Mouse (Mus musculus) hindbrain, embryonic 13.5 days (tissue): ENCODE results near the gene Kctd8. TPM values are rescaled to one million over a fixed set of nuclear protein-coding genes. Genes with fewer than 3 reads are reported as not detected.
"Not testable (repeated sequence)": the region's sequence is repeated elsewhere in the genome, so short reads cannot be mapped to it uniquely, and the experiment has no call there.

Experiments used
- ATAC-seq: fragments of 200-750 bp; cut with Nextera tagmentation; 2 replicates; pipeline ENCODE4 v1.8.0; 2017; ENCODE audit warnings: moderate TSS enrichment; ENCODE audit not compliant: low FRiP score
- H3K27ac ChIP-seq: fragments of 300-500 bp; sonication (generic); 2 replicates; pipeline ENCODE4 v1.5.1; 2015; ENCODE audit warnings: inconsistent platforms, mild to moderate bottlenecking, moderate library complexity
- H3K27me3 ChIP-seq: fragments of 300-500 bp; sonication (generic); 2 replicates; pipeline ENCODE4 v1.6.1; 2015; ENCODE audit warnings: mild to moderate bottlenecking, inconsistent platforms
- H3K36me3 ChIP-seq: fragments of 300-500 bp; sonication (generic); 2 replicates; pipeline ENCODE4 v1.6.1; 2015; ENCODE audit warnings: mild to moderate bottlenecking, inconsistent platforms
- H3K4me1 ChIP-seq: fragments of 300-500 bp; sonication (generic); replicated peaks from 2 replicates; pipeline ENCODE4 v1.6.1; 2015; ENCODE audit warnings: inconsistent platforms
- H3K4me2 ChIP-seq: fragments of 300-500 bp; sonication (generic); 2 replicates; pipeline ENCODE4 v1.6.1; 2015; ENCODE audit warnings: inconsistent platforms, mild to moderate bottlenecking, moderate library complexity
- H3K4me3 ChIP-seq: fragments of 300-500 bp; sonication (generic); 2 replicates; pipeline ENCODE4 v1.5.1; 2015; ENCODE audit warnings: mild to moderate bottlenecking, inconsistent platforms
- H3K9ac ChIP-seq: fragments of 300-500 bp; sonication (generic); 2 replicates; pipeline ENCODE4 v1.6.1; 2015; ENCODE audit warnings: mild to moderate bottlenecking, inconsistent platforms
- H3K9me3 ChIP-seq: fragments of 300-500 bp; sonication (generic); 2 replicates; pipeline ENCODE4 v1.6.1; 2016; ENCODE audit warnings: inconsistent platforms
- WGBS: fragments of 180-500 bp; shearing (Covaris S2); methylation state at CpG from one replicate; pipeline ENCODE4 v1.1.7; 2015; 5-methylcytosine and 5-hydroxymethylcytosine counted together
- polyA plus RNA-seq: library from polyadenylated mRNA; unstranded; fragments of >200 nt; fragmentation: Nextera tagmentation; extraction: Ambion mirVana; gene quantifications from 2 replicates; pipeline ENCODE4 v1.2.1, GENCODE M21; 2015

Gene Kctd8
- polyA plus RNA-seq, 1 experiment from 2014 or later, result 13.4 TPM

DNA sequence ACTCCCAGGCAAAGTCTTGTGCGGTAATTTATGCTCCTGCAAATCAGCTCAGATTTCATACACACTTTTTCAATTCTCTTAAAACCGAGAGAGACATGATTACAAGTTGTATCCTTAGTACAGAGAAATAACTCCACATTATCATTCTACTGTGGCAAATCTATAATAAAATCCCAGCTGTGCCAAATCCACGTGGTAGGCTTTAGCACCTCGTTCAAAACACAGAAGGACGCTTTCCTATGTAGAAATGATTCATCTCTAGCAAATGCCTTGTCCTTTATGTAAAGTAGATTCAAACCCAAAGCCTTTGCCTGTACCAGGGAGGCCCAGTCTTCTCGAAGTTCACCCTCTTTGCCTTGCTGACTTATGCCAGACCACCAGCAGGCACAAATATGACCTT is 57.1 kb downstream of the Kctd8 start:
- no peak overlapping the region for H3K4me3 ChIP-seq
- 87% methylated on average over 6 of the region's 6 CpGs for WGBS
- no peaks in the 10 kb centered on the region for H3K9me3 ChIP-seq
- H3K4me2 ChIP-seq, result no peak overlapping the region
- ATAC-seq, result no peak
- no peaks in the 10 kb centered on the region for H3K27me3 ChIP-seq
- no peak overlapping the region for H3K9ac ChIP-seq
- H3K27ac ChIP-seq, result no peak overlapping the region
- H3K36me3 ChIP-seq, result no peaks in the 10 kb centered on the region
- H3K4me1 ChIP-seq, result no peaks in the 10 kb centered on the region

DNA sequence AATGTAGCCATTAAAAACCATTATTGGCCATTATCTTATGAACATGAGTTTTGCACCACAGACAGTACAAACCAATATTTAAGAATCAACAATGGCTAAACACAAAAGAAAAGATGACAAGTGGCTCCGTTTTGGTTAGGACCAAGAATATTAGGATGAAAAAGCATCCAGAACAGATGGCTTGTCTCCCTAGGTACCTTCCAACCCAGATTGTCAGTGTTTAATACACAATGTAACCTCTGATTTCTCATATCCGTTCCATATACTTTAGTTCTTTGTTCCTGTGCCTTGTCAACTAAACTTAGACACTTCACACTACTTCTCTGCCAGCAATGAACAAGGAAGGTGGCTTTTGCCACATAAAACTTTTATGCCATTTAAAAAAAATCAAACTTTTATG is 89.1 kb downstream of the Kctd8 start:
- WGBS, result 90% methylated on average over 2 of the region's 2 CpGs
- ATAC-seq, result no peak
- Histone ChIP-seq H3K4me2 (no peak overlapping the region), H3K9ac (no peak overlapping the region), H3K4me1 (no peaks in the 10 kb centered on the region), H3K36me3 (no peaks in the 10 kb centered on the region), H3K4me3 (no peak overlapping the region), H3K27ac (no peak overlapping the region), H3K27me3 (no peaks in the 10 kb centered on the region), H3K9me3 (no peaks in the 10 kb centered on the region)

DNA sequence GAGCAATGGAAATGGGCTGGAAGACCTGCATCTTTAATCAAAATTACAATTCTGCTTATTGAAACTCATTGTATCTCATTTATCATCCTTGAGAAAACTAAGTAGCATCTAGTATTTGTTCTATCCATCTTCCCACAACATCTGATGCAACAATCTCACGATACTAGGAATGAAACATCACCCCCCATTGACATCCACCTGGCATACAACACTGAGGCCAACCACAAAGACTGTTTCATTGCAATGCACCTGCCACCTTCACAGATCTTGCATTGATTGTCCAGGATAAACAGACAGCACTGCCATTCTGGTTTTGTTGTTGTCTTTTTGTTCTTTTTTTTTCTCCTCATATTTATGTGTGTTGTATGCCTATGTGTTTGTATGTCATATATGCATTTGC is 99.5 kb downstream of the Kctd8 start:
- Histone ChIP-seq H3K36me3 (no peaks in the 10 kb centered on the region), H3K4me1 (no peaks in the 10 kb centered on the region), H3K9me3 (no peaks in the 10 kb centered on the region), H3K4me3 (no peak overlapping the region), H3K27ac (no peak overlapping the region), H3K4me2 (no peak overlapping the region), H3K27me3 (no peaks in the 10 kb centered on the region), H3K9ac (no peak overlapping the region)
- WGBS, result 81% methylated on average over 1 of the region's 1 CpGs
- no peak for ATAC-seq

DNA sequence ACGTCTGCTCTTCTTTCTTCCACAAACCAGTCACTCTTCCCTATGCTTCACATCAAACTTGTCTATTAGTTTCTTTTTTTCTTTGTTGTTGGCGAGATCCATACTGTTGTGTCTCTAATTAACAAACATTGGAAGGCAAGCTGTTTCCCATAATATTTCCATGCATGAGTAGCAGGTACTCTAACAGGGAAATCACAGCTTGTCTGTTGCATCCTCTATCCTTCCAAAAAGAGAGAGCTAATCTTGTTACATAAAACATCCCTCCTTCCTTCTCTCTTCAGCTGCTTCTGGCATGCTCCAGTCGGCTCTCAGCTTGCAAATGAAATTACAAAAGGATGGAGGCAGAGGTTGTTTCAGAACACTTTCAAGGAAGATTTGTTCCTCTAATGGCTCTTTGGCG is 107.9 kb downstream of the Kctd8 start:
- no peaks in the 10 kb centered on the region for H3K4me1 ChIP-seq
- 61% methylated on average over 4 of the region's 4 CpGs for WGBS
- ATAC-seq, result no peak
- no peak overlapping the region for H3K9ac ChIP-seq
- H3K27ac ChIP-seq, result no peak overlapping the region
- H3K4me2 ChIP-seq, result no peak overlapping the region
- no peaks in the 10 kb centered on the region for H3K27me3 ChIP-seq
- H3K36me3 ChIP-seq, result no peaks in the 10 kb centered on the region
- no peak overlapping the region for H3K4me3 ChIP-seq
- no peaks in the 10 kb centered on the region for H3K9me3 ChIP-seq

DNA sequence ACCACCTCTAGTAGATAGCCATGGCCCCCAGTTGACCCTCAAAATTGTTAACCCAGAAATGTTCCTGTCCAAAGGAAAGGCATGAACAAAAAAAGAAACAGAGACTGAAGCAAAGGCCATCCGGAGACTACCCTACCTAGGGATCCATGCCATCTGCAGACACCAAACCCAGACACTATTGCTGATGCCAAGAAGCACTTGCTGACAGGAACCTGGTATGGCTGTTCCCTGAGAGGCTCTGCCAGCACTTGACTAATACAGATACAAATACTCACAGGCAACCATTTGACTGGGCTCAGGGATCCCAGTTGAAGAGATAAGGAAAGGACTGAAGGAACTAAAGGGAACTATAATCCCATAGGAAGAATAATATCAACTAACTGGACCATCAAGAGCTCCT is 109.8 kb downstream of the Kctd8 start:
- not testable (repeated sequence) for H3K27ac ChIP-seq, H3K4me3 ChIP-seq, ATAC-seq, H3K36me3 ChIP-seq, H3K9ac ChIP-seq, H3K4me2 ChIP-seq, H3K9me3 ChIP-seq, H3K27me3 ChIP-seq, H3K4me1 ChIP-seq
- WGBS, result 97% methylated on average over 1 of the region's 1 CpGs

DNA sequence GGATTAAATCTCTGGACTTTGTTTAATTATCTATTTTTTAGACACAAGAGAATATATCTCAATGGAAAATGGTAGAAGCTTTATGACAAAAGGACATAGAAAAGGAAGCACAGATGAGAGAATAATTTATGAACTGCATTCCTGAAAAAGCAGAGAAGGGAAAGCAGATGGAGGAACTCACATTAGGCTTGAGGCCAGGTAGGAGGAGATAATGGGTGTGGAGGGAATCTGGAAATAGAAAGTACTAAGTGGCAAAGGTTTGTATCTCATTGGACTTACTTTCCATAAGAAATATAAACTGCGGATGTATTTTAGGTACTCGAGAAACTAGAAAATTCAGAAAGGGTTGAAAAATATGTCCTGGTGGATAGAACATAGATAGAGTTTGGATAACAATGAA is 114.3 kb downstream of the Kctd8 start:
- no peaks in the 10 kb centered on the region for H3K4me1 ChIP-seq
- ATAC-seq, result no peak
- 92% methylated on average over 2 of the region's 2 CpGs for WGBS
- no peaks in the 10 kb centered on the region for H3K36me3 ChIP-seq
- H3K9me3 ChIP-seq, result no peaks in the 10 kb centered on the region
- H3K27ac ChIP-seq, result no peak overlapping the region
- H3K4me2 ChIP-seq, result no peak overlapping the region
- no peak overlapping the region for H3K9ac ChIP-seq
- H3K4me3 ChIP-seq, result no peak overlapping the region
- H3K27me3 ChIP-seq, result no peaks in the 10 kb centered on the region

DNA sequence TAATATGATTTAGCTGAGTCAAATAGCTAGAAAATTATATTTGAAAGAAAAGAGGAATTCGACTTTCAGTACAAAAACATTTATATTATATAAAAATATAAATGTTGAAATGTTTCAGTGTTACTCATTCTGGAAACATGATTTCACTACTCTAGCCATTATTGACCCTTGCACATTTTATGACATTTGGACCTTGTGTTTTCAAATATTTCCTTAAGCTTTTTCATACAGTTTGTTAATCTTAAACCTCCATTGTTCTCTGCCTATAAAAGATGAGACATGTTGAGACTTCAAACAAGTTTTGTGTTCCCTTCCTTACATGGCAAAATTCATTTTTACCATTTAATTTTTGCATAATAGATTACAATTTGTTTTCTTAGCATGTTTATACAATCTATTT is 118.9 kb downstream of the Kctd8 start:
- 80% methylated on average over 1 of the region's 1 CpGs for WGBS
- no peak for ATAC-seq
- H3K4me3 ChIP-seq, result no peak overlapping the region
- no peak overlapping the region for H3K27ac ChIP-seq
- no peak overlapping the region for H3K4me2 ChIP-seq
- H3K4me1 ChIP-seq, result no peaks in the 10 kb centered on the region
- no peaks in the 10 kb centered on the region for H3K9me3 ChIP-seq
- no peaks in the 10 kb centered on the region for H3K36me3 ChIP-seq
- H3K9ac ChIP-seq, result no peak overlapping the region
- H3K27me3 ChIP-seq, result no peaks in the 10 kb centered on the region

DNA sequence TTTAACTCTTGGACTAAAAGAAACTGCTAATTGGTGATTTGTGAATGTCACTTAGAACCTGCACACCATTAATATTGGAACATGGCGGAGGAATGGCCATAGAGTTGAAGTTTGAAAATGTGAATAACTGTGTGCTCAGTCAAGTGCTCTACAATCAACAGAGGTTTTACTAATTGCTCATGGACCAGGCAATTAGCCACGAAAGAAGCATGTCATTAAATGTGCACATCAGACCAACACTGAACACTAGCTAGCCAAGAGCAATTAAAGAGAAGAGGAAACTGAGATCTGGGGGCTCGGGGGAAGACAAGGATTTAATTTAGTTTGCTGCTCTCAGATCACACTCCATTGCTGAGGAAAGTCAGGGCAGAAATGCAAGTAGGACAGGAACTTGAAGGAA is 126.3 kb downstream of the Kctd8 start:
- Histone ChIP-seq H3K4me1 (no peaks in the 10 kb centered on the region), H3K36me3 (no peaks in the 10 kb centered on the region), H3K4me2 (no peak overlapping the region), H3K4me3 (no peak overlapping the region), H3K27me3 (no peaks in the 10 kb centered on the region), H3K27ac (no peak overlapping the region), H3K9ac (no peak overlapping the region), H3K9me3 (no peaks in the 10 kb centered on the region)
- no peak for ATAC-seq
- 69% methylated on average over 3 of the region's 3 CpGs for WGBS

DNA sequence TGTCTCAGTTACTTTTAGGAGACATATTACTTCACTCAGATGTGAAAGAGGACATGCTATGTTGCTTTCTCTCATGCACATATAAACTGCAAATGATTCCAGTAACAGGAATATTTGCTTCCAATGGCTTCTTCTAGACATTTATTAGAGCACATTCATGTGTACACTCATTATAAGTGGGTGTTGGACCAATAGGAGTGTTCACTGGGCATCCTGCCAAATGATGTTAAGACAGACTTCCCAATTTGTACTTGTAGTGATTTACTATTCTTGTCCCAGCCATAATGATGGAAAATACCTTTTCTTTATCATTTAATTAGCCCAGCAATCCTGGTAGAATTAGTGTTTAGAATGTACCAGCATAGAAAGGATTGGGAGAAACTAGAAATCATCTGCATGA is 132.1 kb downstream of the Kctd8 start:
- Histone ChIP-seq H3K27ac (no peak overlapping the region), H3K4me1 (no peaks in the 10 kb centered on the region), H3K4me2 (no peak overlapping the region), H3K9me3 (no peaks in the 10 kb centered on the region), H3K36me3 (no peaks in the 10 kb centered on the region), H3K4me3 (no peak overlapping the region), H3K9ac (no peak overlapping the region), H3K27me3 (no peaks in the 10 kb centered on the region)
- ATAC-seq, result no peak

DNA sequence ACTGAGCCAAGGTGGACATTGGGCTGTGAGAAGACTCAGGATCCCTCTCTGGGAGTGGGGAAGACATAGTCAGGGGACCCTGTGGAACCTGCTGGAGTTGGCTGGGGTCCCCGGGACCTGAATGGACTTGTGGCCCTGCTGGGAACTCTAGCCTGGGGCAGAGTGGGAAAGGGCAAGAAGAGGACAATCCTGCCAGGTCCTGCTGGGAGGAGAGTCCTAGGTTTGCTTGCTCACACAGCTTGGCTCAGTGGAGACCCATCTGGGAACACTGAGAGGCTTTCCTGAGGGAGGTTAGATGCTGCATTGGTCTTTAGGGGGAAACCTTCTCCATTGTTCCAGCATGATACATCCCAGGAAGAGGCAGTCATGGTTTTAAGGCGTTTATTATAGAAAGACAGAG is 133.8 kb downstream of the Kctd8 start:
- H3K4me2 ChIP-seq, result no peak overlapping the region
- no peaks in the 10 kb centered on the region for H3K4me1 ChIP-seq
- no peaks in the 10 kb centered on the region for H3K9me3 ChIP-seq
- no peak for ATAC-seq
- H3K27ac ChIP-seq, result no peak overlapping the region
- H3K9ac ChIP-seq, result no peak overlapping the region
- no peaks in the 10 kb centered on the region for H3K27me3 ChIP-seq
- 77% methylated on average over 2 of the region's 2 CpGs for WGBS
- H3K4me3 ChIP-seq, result no peak overlapping the region
- H3K36me3 ChIP-seq, result no peaks in the 10 kb centered on the region

DNA sequence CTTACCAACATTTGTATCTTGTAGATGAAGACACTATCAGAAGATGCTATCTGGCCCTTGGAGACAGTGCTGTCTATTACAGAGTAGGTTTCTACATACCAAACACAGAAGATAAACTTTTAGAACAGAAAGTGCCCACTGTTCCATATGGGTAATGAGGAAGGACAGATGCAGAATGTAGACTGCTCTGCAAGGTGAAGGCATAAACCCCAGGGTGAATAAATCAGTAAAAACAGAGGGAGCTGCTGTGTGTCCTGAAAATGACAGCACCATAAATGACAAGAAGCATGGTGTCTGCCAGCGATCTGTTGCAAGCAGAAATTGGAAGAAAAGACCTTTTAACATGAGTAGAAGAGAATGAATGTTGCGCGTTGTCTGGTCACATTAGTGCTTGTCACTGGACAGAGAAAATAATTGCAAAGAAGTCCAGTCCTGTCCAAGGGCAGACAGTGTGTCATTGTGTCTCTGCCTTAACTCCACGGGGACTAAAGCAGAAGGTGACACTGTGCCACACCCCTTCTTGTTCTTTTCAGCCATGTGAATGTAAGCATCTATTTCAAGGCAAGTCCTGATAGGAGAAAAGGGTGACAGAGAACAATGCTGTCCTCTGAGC is 181.5 kb downstream of the Kctd8 start:
- H3K36me3 ChIP-seq, result no peaks in the 10 kb centered on the region
- H3K27ac ChIP-seq, result no peak overlapping the region
- no peaks in the 10 kb centered on the region for H3K27me3 ChIP-seq
- no peak overlapping the region for H3K4me3 ChIP-seq
- H3K9me3 ChIP-seq, result no peaks in the 10 kb centered on the region
- no peak for ATAC-seq
- WGBS, result 67% methylated on average over 4 of the region's 4 CpGs
- H3K9ac ChIP-seq, result no peak overlapping the region
- H3K4me1 ChIP-seq, result no peaks in the 10 kb centered on the region
- no peak overlapping the region for H3K4me2 ChIP-seq

DNA sequence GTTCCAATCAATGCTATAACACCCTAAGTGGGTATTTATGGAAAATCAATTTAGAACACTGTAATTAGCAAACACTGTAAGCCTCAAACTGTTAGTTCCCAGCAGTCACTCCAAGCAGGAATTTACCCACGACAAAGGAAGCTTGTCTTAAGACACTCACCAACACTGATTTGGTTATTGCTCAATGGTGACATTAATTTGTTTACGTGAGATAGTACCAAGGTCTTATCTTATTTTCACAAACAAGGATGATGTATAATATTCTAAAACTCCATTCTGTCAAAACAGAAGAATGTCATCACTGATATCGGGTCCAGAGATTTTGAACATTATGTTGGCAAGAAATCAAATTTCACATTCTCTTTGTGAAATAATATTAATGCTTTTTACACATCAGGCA is 185.0 kb downstream of the Kctd8 start:
- Histone ChIP-seq H3K9me3 (no peaks in the 10 kb centered on the region), H3K4me2 (no peak overlapping the region), H3K36me3 (no peaks in the 10 kb centered on the region), H3K4me3 (no peak overlapping the region), H3K9ac (no peak overlapping the region), H3K4me1 (no peaks in the 10 kb centered on the region), H3K27me3 (no peaks in the 10 kb centered on the region), H3K27ac (no peak overlapping the region)
- 82% methylated on average over 3 of the region's 3 CpGs for WGBS
- ATAC-seq, result no peak

DNA sequence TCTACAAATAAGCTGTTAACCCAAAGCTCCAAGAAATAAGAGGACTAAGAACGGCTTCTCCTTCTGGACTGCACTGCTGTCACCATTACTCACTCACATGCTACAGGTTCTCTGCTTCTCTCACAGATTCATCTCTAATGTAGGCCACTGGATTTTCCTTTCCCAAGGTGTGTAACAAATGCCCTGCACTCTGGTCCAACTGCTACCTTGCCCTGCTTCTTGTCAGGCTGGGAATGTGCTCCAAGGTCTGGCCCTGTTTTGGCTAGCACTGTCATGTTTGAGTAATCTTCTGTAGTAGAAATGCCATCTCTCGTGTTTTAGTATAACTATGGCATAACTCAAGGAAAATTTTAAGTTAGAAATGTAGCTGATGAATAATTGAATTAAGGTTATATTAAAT is 195.7 kb downstream of the Kctd8 start:
- no peak overlapping the region for H3K27ac ChIP-seq
- 93% methylated on average over 2 of the region's 2 CpGs for WGBS
- H3K9ac ChIP-seq, result no peak overlapping the region
- no peaks in the 10 kb centered on the region for H3K4me1 ChIP-seq
- no peak overlapping the region for H3K4me3 ChIP-seq
- no peak overlapping the region for H3K4me2 ChIP-seq
- no peaks in the 10 kb centered on the region for H3K36me3 ChIP-seq
- ATAC-seq, result no peak
- H3K9me3 ChIP-seq, result no peaks in the 10 kb centered on the region
- no peaks in the 10 kb centered on the region for H3K27me3 ChIP-seq

DNA sequence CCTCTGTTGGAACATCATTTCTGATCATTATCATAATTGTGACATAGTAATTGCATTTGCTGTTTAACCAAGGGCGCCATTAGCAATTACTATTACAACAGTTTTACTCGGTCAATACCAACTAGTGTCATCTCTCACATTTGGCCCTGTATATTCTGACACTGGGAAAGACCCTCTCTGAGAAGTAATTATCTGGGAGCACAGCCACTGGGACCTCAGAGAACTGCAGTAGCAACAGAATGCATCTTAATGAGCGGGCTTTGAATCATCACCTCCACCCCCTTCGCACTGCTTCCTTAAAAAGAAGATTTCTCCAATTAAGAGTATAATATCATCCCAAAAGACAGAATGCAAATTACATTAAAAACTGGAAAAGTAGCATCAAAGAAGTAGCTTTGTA is 200.4 kb downstream of the Kctd8 start:
- Histone ChIP-seq H3K4me3 (no peak overlapping the region), H3K9me3 (no peaks in the 10 kb centered on the region), H3K4me1 (no peaks in the 10 kb centered on the region), H3K9ac (no peak overlapping the region), H3K27me3 (no peaks in the 10 kb centered on the region), H3K4me2 (no peak overlapping the region), H3K36me3 (no peaks in the 10 kb centered on the region), H3K27ac (no peak overlapping the region)
- 74% methylated on average over 4 of the region's 4 CpGs for WGBS
- no peak for ATAC-seq
